Mouse (Mus musculus): ENCODE measurements around the gene Sdccag8.

DNA sequence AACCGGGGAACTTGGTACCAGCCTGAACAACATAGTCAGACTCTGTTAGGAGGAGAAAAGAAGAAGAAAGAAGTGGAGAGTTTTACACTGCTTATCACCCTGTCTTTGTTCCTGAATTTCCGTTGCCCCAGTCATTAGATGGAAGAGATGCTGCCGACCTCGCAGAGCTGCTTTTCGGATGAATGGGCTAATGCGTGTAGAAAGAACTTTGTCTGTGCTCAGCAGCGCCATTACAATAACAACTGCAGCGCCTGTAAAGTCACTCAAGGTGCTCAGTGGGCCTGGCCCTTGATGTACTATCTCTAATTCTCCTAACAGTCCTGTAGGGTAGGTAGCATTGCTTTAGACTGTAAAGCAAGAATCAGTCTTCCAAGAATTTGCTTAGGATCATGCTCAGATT lies 178.1 kb downstream of the Sdccag8 start:
- TF ChIP-seq CTCF (IDR thresholded peaks at IDR 0.05; ENCODE audit: borderline replicate concordance, insufficient read depth, low read depth, low read length) (no peak), POLR2A (IDR thresholded peaks at IDR 0.05; ENCODE audit: borderline replicate concordance, insufficient read depth, low read length) (no peak)

Data from cerebellum, adult 2 months (tissue).